Mouse (Mus musculus): ENCODE measurements around the gene Cib4. TPM values are rescaled to one million over a fixed set of nuclear protein-coding genes. Genes with fewer than 3 reads are reported as not detected.

Gene Cib4
- polyA plus RNA-seq, 1 experiment from 2014 or later: not detected

DNA sequence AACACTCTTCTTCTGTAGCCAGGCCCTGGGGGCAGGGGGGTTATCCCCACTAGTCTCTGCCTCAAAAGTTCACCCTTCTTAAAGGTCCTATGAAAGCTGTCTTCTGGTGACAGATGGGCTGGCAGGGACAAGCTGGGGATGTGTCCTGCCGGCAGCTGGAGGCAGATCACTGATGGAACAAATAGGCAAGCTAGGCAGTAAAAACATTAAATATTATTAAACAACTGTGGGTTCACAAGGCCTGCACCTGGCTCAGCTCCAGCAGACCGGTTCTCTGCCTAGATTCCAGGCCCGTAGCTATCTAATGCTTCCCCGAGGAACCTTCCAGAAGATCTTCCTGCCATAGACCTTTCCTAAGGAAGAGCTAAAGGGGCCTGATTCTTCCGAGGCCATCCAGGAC is 27.5 kb downstream of the Cib4 start:
- Histone ChIP-seq H3K4me3 (no peak overlapping the region), H3K4me2 (no peak overlapping the region), H3K4me1 (replicated peaks) (peaks cover 10% of the 10 kb centered on the region; the same call in 1 of the 2 replicates), H3K27me3 (no peaks in the 10 kb centered on the region), H3K9me3 (replicated peaks) (no peaks in the 10 kb centered on the region), H3K36me3 (no peaks in the 10 kb centered on the region), H3K9ac (no peak overlapping the region), H3K27ac (no peak overlapping the region)
- no peak for ATAC-seq (replicated peaks; ENCODE audit: insufficient number of reproducible peaks, insufficient read depth, low FRiP score, low read depth)
- WGBS: 53% methylated on average over 5 of the region's 5 CpGs

- Histone ChIP-seq H3K27me3 (no peaks in the 10 kb centered on the region), H3K4me3 (no peak overlapping the region), H3K9me3 (replicated peaks) (no peaks in the 10 kb centered on the region), H3K4me1 (replicated peaks) (peaks cover 10% of the 10 kb centered on the region; the same call in 1 of the 2 replicates), H3K36me3 (no peaks in the 10 kb centered on the region), H3K9ac (no peak overlapping the region), H3K4me2 (no peak overlapping the region), H3K27ac (no peak overlapping the region)
- 49% methylated on average over 7 of the region's 7 CpGs for WGBS
- ATAC-seq (replicated peaks; ENCODE audit: insufficient number of reproducible peaks, insufficient read depth, low FRiP score, low read depth): no peak
These were observed 29.3 kb downstream of the Cib4 start for GRCm38 (mm10) chr5:30516376-30516775.

- H3K4me3 ChIP-seq: no peak overlapping the region
- WGBS: 82% methylated on average over 8 of the region's 8 CpGs
- H3K9ac ChIP-seq: no peak overlapping the region
- no peak for ATAC-seq (replicated peaks; ENCODE audit: insufficient number of reproducible peaks, insufficient read depth, low FRiP score, low read depth)
- peaks cover 11% of the 10 kb centered on the region for H3K4me1 ChIP-seq (replicated peaks)
- no peaks in the 10 kb centered on the region for H3K36me3 ChIP-seq
- no peak overlapping the region for H3K27ac ChIP-seq
- no peak overlapping the region for H3K4me2 ChIP-seq
- no peaks in the 10 kb centered on the region for H3K27me3 ChIP-seq
- no peaks in the 10 kb centered on the region for H3K9me3 ChIP-seq (replicated peaks)
These were observed 32.5 kb downstream of the Cib4 start for GRCm38 (mm10) chr5:30513111-30513510.

- 67% methylated on average over 7 of the region's 7 CpGs for WGBS
- H3K9me3 ChIP-seq (replicated peaks): no peaks in the 10 kb centered on the region
- H3K4me1 ChIP-seq (replicated peaks): peaks cover 3% of the 10 kb centered on the region; the same call in 1 of the 2 replicates
- H3K27ac ChIP-seq: no peak overlapping the region
- H3K9ac ChIP-seq: no peak overlapping the region
- H3K36me3 ChIP-seq: no peaks in the 10 kb centered on the region
- no peak for ATAC-seq (replicated peaks; ENCODE audit: insufficient number of reproducible peaks, insufficient read depth, low FRiP score, low read depth)
- no peaks in the 10 kb centered on the region for H3K27me3 ChIP-seq
- H3K4me3 ChIP-seq: no peak overlapping the region
- no peak overlapping the region for H3K4me2 ChIP-seq
These were observed 48.3 kb downstream of the Cib4 start for GRCm38 (mm10) chr5:30497299-30497698.

- no peak overlapping the region for H3K4me3 ChIP-seq
- no peak overlapping the region for H3K27ac ChIP-seq
- no peak overlapping the region for H3K4me2 ChIP-seq
- WGBS: 74% methylated on average over 8 of the region's 8 CpGs
- no peak overlapping the region for H3K9ac ChIP-seq
- H3K27me3 ChIP-seq: no peaks in the 10 kb centered on the region
- H3K36me3 ChIP-seq: no peaks in the 10 kb centered on the region
- H3K4me1 ChIP-seq (replicated peaks): peaks cover 3% of the 10 kb centered on the region; the same call in 1 of the 2 replicates
- no peak for ATAC-seq (replicated peaks; ENCODE audit: insufficient number of reproducible peaks, insufficient read depth, low FRiP score, low read depth)
- no peaks in the 10 kb centered on the region for H3K9me3 ChIP-seq (replicated peaks)
These were observed 48.8 kb downstream of the Cib4 start for GRCm38 (mm10) chr5:30496821-30497220.

GRCm38 (mm10) chr5:30495288-30495687 is 50.3 kb downstream of the Cib4 start:
- H3K4me1 ChIP-seq (replicated peaks): peaks cover 3% of the 10 kb centered on the region; the same call in 1 of the 2 replicates
- WGBS: 78% methylated on average over 2 of the region's 2 CpGs
- H3K4me2 ChIP-seq: no peak overlapping the region
- H3K27me3 ChIP-seq: no peaks in the 10 kb centered on the region
- H3K36me3 ChIP-seq: no peaks in the 10 kb centered on the region
- H3K9ac ChIP-seq: no peak overlapping the region
- no peak for ATAC-seq (replicated peaks; ENCODE audit: insufficient number of reproducible peaks, insufficient read depth, low FRiP score, low read depth)
- no peak overlapping the region for H3K27ac ChIP-seq
- H3K9me3 ChIP-seq (replicated peaks): no peaks in the 10 kb centered on the region
- no peak overlapping the region for H3K4me3 ChIP-seq

- no peak overlapping the region for H3K4me2 ChIP-seq
- ATAC-seq (replicated peaks; ENCODE audit: insufficient number of reproducible peaks, insufficient read depth, low FRiP score, low read depth): no peak
- H3K4me3 ChIP-seq: no peak overlapping the region
- no peaks in the 10 kb centered on the region for H3K27me3 ChIP-seq
- peaks cover 3% of the 10 kb centered on the region; the same call in 1 of the 2 replicates for H3K4me1 ChIP-seq (replicated peaks)
- no peak overlapping the region for H3K27ac ChIP-seq
- H3K36me3 ChIP-seq: no peaks in the 10 kb centered on the region
- 80% methylated on average over 7 of the region's 7 CpGs for WGBS
- no peaks in the 10 kb centered on the region for H3K9me3 ChIP-seq (replicated peaks)
- H3K9ac ChIP-seq: no peak overlapping the region
These were observed 51.0 kb downstream of the Cib4 start for GRCm38 (mm10) chr5:30494606-30495005.

DNA sequence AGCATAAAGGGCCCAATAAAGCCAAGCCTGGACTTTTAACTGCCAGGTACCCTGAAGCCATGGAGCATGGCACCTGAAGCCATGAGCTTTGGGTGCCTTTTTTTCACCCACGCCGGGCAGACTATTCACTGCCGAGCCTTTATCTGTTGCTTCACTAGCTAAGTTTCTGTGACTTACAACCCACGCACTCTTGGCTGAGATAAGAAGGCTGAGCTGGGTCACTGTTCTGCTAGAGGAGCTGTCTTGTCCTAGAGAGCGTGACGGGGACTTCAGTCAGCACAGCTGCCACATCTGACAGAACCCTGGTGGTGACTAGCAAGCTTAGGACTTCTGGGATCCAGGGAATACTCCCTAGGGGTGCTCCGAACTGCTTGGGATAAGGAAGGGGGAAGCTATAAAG is 51.9 kb downstream of the Cib4 start:
- Histone ChIP-seq H3K27ac (no peak overlapping the region), H3K9ac (no peak overlapping the region), H3K27me3 (no peaks in the 10 kb centered on the region), H3K36me3 (no peaks in the 10 kb centered on the region), H3K9me3 (replicated peaks) (no peaks in the 10 kb centered on the region), H3K4me2 (no peak overlapping the region), H3K4me1 (replicated peaks) (peaks cover 3% of the 10 kb centered on the region; the same call in 1 of the 2 replicates), H3K4me3 (no peak overlapping the region)
- 24% methylated on average over 7 of the region's 7 CpGs for WGBS
- no peak for ATAC-seq (replicated peaks; ENCODE audit: insufficient number of reproducible peaks, insufficient read depth, low FRiP score, low read depth)

GRCm38 (mm10) chr5:30490845-30491244 is 54.8 kb downstream of the Cib4 start:
- H3K9ac ChIP-seq: no peak overlapping the region
- ATAC-seq (replicated peaks; ENCODE audit: insufficient number of reproducible peaks, insufficient read depth, low FRiP score, low read depth): no peak
- no peak overlapping the region for H3K4me2 ChIP-seq
- no peak overlapping the region for H3K4me3 ChIP-seq
- H3K36me3 ChIP-seq: no peaks in the 10 kb centered on the region
- no peaks in the 10 kb centered on the region for H3K9me3 ChIP-seq (replicated peaks)
- WGBS: 66% methylated on average over 5 of the region's 5 CpGs
- peaks cover 3% of the 10 kb centered on the region; the same call in 1 of the 2 replicates for H3K4me1 ChIP-seq (replicated peaks)
- no peak overlapping the region for H3K27ac ChIP-seq
- no peaks in the 10 kb centered on the region for H3K27me3 ChIP-seq

DNA sequence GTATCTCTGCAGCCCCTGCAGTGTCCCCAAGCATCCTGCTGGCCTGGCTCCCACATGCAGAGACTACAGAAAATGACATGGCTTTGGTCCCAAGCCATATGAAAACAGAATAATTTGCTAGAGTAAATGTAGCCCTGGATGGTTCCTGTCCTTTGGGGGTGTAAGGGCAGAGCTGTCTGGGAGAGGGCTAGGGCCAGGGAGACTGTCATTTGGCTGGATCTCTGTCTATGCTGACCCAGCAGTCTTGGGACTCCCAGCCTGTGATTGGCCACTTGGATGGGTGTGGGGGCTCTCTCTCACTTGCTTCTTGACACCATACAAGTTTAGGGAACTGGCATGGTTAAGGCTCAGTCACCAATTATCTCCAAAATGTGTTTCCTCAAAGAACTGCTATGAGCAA is 55.4 kb downstream of the Cib4 start:
- H3K27ac ChIP-seq: no peak overlapping the region
- H3K27me3 ChIP-seq: no peaks in the 10 kb centered on the region
- H3K36me3 ChIP-seq: no peaks in the 10 kb centered on the region
- no peak for ATAC-seq (replicated peaks; ENCODE audit: insufficient number of reproducible peaks, insufficient read depth, low FRiP score, low read depth)
- no peaks in the 10 kb centered on the region for H3K9me3 ChIP-seq (replicated peaks)
- H3K4me1 ChIP-seq (replicated peaks): peaks cover 3% of the 10 kb centered on the region; the same call in 1 of the 2 replicates
- H3K4me2 ChIP-seq: no peak overlapping the region
- no peak overlapping the region for H3K9ac ChIP-seq
- no peak overlapping the region for H3K4me3 ChIP-seq

DNA sequence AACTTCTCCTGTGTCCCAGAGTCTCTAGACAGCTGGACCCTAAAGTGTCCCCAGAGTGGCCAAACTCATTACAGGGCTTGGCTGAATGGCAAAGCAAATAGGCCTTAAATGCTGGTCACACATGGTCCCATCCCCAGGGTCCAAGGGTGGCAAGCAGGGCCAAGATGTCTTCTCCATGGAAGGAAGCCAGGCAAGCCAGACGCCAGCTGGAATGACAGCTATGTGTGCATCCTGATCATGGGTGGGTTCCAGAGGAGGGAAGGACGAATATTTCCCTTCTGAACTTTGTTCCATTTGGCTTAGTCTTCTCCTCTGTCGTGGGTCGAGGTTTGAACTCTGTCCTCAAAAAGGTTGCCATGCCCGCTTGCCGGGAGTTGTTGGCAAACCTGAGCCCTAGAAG is 60.5 kb downstream of the Cib4 start:
- no peak for ATAC-seq (replicated peaks; ENCODE audit: insufficient number of reproducible peaks, insufficient read depth, low FRiP score, low read depth)
- H3K4me1 ChIP-seq (replicated peaks): 0 out of 2 replicates have a peak, but pooled peaks cover 2% of the 10 kb centered on the region
- no peaks in the 10 kb centered on the region for H3K9me3 ChIP-seq (replicated peaks)
- H3K36me3 ChIP-seq: no peaks in the 10 kb centered on the region
- no peaks in the 10 kb centered on the region for H3K27me3 ChIP-seq
- H3K4me2 ChIP-seq: no peak overlapping the region
- WGBS: 75% methylated on average over 6 of the region's 6 CpGs
- no peak overlapping the region for H3K9ac ChIP-seq
- H3K4me3 ChIP-seq: no peak overlapping the region
- H3K27ac ChIP-seq: no peak overlapping the region

GRCm38 (mm10) chr5:30484591-30484990 is 61.0 kb downstream of the Cib4 start:
- no peaks in the 10 kb centered on the region for H3K9me3 ChIP-seq (replicated peaks)
- WGBS: 75% methylated on average over 5 of the region's 5 CpGs
- no peak overlapping the region for H3K4me3 ChIP-seq
- no peaks in the 10 kb centered on the region for H3K36me3 ChIP-seq
- no peak overlapping the region for H3K27ac ChIP-seq
- no peak overlapping the region for H3K9ac ChIP-seq
- no peak overlapping the region for H3K4me2 ChIP-seq
- H3K27me3 ChIP-seq: no peaks in the 10 kb centered on the region
- H3K4me1 ChIP-seq (replicated peaks): 0 out of 2 replicates have a peak, but pooled peaks cover 2% of the 10 kb centered on the region
- no peak for ATAC-seq (replicated peaks; ENCODE audit: insufficient number of reproducible peaks, insufficient read depth, low FRiP score, low read depth)

All from heart, embryonic 15.5 days (tissue).